Mouse (Mus musculus): ENCODE measurements around the gene Gm6096. TPM values are rescaled to one million over a fixed set of nuclear protein-coding genes. Genes with fewer than 3 reads are reported as not detected.

The Gm6096 gene
- polyA plus RNA-seq, 1 experiment from 2014 or later: not detected

DNA sequence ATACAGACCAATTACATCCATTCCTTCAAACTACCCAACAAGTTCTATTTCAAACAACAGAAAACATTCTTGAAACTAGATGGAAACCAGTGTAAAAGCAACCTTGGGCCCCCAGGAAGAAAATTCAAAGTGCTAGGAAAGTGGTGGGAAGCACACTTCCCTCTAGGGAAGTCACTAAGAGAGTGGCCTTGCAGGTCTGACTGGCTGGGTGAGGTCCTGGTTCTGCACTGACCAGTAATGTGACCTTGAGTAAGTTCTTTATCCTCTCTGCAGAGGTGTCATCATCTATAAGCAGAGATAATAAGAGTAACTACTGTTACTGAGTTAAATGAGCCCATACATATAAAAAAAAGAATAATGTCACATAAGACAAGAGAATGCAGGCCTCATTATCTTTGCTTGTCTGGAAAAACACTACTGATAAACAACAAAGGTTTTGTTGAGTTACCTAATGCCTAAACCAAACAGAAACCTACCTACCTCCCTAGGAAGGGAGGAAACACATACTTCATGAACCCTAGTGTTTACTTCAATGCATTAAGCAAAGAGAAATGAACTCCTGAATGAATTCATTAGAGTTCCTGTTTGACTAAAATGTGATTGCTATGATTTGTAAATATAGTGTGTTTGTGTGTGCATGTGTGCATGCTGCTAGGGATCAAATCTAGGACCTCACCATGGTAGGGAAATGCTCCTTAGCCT lies 39.8 kb downstream of the Gm6096 start:
- H3K27me3 ChIP-seq: no peaks in the 10 kb centered on the region
- no peak overlapping the region for H3K27ac ChIP-seq
- ATAC-seq (ENCODE audit: low FRiP score): no peak
- no peaks in the 10 kb centered on the region for H3K36me3 ChIP-seq
- H3K4me1 ChIP-seq: no peaks in the 10 kb centered on the region
- no peak overlapping the region for H3K4me2 ChIP-seq (replicated peaks)
- H3K9ac ChIP-seq: no peak overlapping the region
- H3K4me3 ChIP-seq: no peak overlapping the region
- no peaks in the 10 kb centered on the region for H3K9me3 ChIP-seq (replicated peaks)

- no peaks in the 10 kb centered on the region for H3K9me3 ChIP-seq (replicated peaks)
- no peak overlapping the region for H3K4me2 ChIP-seq (replicated peaks)
- H3K36me3 ChIP-seq: no peaks in the 10 kb centered on the region
- no peaks in the 10 kb centered on the region for H3K4me1 ChIP-seq
- H3K27me3 ChIP-seq: no peaks in the 10 kb centered on the region
- 84% methylated on average over 1 of the region's 1 CpGs for WGBS
- H3K4me3 ChIP-seq: no peak overlapping the region
- ATAC-seq (ENCODE audit: low FRiP score): no peak
- H3K27ac ChIP-seq: no peak overlapping the region
- H3K9ac ChIP-seq: no peak overlapping the region
These were observed 40.4 kb downstream of the Gm6096 start for GRCm38 (mm10) chr7:34291265-34291664.

GRCm38 (mm10) chr7:34292633-34293032 lies 41.8 kb downstream of the Gm6096 start:
- no peak for ATAC-seq (ENCODE audit: low FRiP score)
- Histone ChIP-seq H3K36me3 (no peaks in the 10 kb centered on the region), H3K27ac (no peak overlapping the region), H3K27me3 (no peaks in the 10 kb centered on the region), H3K9ac (no peak overlapping the region), H3K9me3 (replicated peaks) (no peaks in the 10 kb centered on the region), H3K4me3 (no peak overlapping the region), H3K4me1 (no peaks in the 10 kb centered on the region), H3K4me2 (replicated peaks) (no peak overlapping the region)
- WGBS: 96% methylated on average over 2 of the region's 2 CpGs

DNA sequence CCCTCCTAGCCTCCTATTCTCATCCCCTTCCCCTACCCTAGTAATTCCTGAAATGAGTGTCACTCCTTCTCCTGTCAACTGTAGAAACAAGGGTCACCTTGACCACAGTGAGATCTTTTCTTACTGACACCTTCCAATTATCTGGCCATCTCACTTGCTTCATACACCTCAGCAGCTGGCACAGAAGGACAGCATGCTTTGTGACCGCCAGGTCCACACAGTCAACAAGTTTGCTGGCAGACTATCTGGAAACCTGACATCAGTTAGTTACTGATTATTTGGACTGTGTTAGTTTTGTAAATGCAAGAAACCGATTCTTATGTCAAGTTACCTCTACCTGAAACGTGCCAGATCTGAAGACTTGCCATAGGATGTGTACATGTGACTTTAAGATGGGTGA lies 45.3 kb downstream of the Gm6096 start:
- no peak overlapping the region for H3K27ac ChIP-seq
- H3K9me3 ChIP-seq (replicated peaks): no peaks in the 10 kb centered on the region
- no peak overlapping the region for H3K4me2 ChIP-seq (replicated peaks)
- 93% methylated on average over 3 of the region's 3 CpGs for WGBS
- no peaks in the 10 kb centered on the region for H3K36me3 ChIP-seq
- H3K4me3 ChIP-seq: no peak overlapping the region
- no peaks in the 10 kb centered on the region for H3K4me1 ChIP-seq
- no peak for ATAC-seq (ENCODE audit: low FRiP score)
- no peak overlapping the region for H3K9ac ChIP-seq
- no peaks in the 10 kb centered on the region for H3K27me3 ChIP-seq

- H3K27me3 ChIP-seq: no peaks in the 10 kb centered on the region
These were observed 48.0 kb downstream of the Gm6096 start for GRCm38 (mm10) chr7:34298818-34299217.

More at GRCm38 (mm10) chr7:34298818-34299217, 48.0 kb downstream of the Gm6096 start:
- no peak overlapping the region for H3K4me3 ChIP-seq
- H3K4me1 ChIP-seq: no peaks in the 10 kb centered on the region
- H3K9ac ChIP-seq: no peak overlapping the region
- 94% methylated on average over 2 of the region's 2 CpGs for WGBS
- H3K4me2 ChIP-seq (replicated peaks): no peak overlapping the region
- H3K9me3 ChIP-seq (replicated peaks): no peaks in the 10 kb centered on the region
- H3K36me3 ChIP-seq: peaks cover 5% of the 10 kb centered on the region; the same call in 1 of the 2 replicates
- H3K27ac ChIP-seq: no peak overlapping the region
- no peak for ATAC-seq (ENCODE audit: low FRiP score)

Other genes starting within 250 kb of the Gm6096 start
- gene Scgb2b27, start 237.1 kb upstream of the Gm6096 start, polyA plus RNA-seq (2016; fragmentation: Nextera tagmentation; extraction: Ambion mirVana): not detected in 2 replicates
- gene Scgb1b27, start 229.6 kb upstream of the Gm6096 start, polyA plus RNA-seq (2016; fragmentation: Nextera tagmentation; extraction: Ambion mirVana): not detected in 2 replicates
- gene Scgb1b30, start 155.6 kb upstream of the Gm6096 start, polyA plus RNA-seq (2016; fragmentation: Nextera tagmentation; extraction: Ambion mirVana): not detected in 2 replicates
- gene Wtip, start 117.8 kb upstream of the Gm6096 start, polyA plus RNA-seq (2016; fragmentation: Nextera tagmentation; extraction: Ambion mirVana): 4.1 and 6.2 TPM in 2 replicates
- gene Uba2, start 81.4 kb upstream of the Gm6096 start, polyA plus RNA-seq (2016; fragmentation: Nextera tagmentation; extraction: Ambion mirVana): 220 and 226 TPM in 2 replicates
- 63.4 and 68.1 TPM in 2 replicates for gene Pdcd2l, start 54.4 kb upstream of the Gm6096 start, polyA plus RNA-seq (2016; fragmentation: Nextera tagmentation; extraction: Ambion mirVana)
- 239 and 241 TPM in 2 replicates for gene Gpi1, start 20.7 kb upstream of the Gm6096 start, polyA plus RNA-seq (2016; fragmentation: Nextera tagmentation; extraction: Ambion mirVana)
- 34.3 and 35.8 TPM in 2 replicates for gene 4931406P16Rik, start 62.5 kb downstream of the Gm6096 start, polyA plus RNA-seq (2016; fragmentation: Nextera tagmentation; extraction: Ambion mirVana)
- gene Lsm14a, start 142.3 kb downstream of the Gm6096 start, polyA plus RNA-seq (2016; fragmentation: Nextera tagmentation; extraction: Ambion mirVana): 91.6 and 94.8 TPM in 2 replicates

Measured in hindbrain, embryonic 12.5 days (tissue).